Mouse (Mus musculus) hindbrain, embryonic 11.5 days (tissue): ENCODE results near the gene Ncan. TPM values are rescaled to one million over a fixed set of nuclear protein-coding genes. Genes with fewer than 3 reads are reported as not detected.
A peak's percentile ranks its signal among the peaks of the same experiment; 100 is the strongest.

Experiments
- ATAC-seq: fragments of 200-750 bp; cut with Nextera tagmentation; 2 replicates; pipeline ENCODE4 v1.8.0; 2017; ENCODE audit warnings: mild to moderate bottlenecking, moderate TSS enrichment, moderate library complexity; ENCODE audit not compliant: low FRiP score
- DNase-seq: peaks from one replicate; pipeline ENCODE4 v3.0.0-alpha.2; 2015; ENCODE audit warnings: low spot score
- H3K27ac ChIP-seq: fragments of 300-500 bp; sonication (generic); 2 replicates; pipeline ENCODE4 v1.5.1; 2014; ENCODE audit warnings: mild to moderate bottlenecking, low read depth, low read length
- H3K27me3 ChIP-seq: fragments of 300-500 bp; sonication (generic); 2 replicates; pipeline ENCODE4 v1.6.1; 2014; ENCODE audit warnings: mild to moderate bottlenecking, low read length, moderate library complexity, mixed read lengths; ENCODE audit not compliant: control insufficient read depth, insufficient read depth
- H3K36me3 ChIP-seq: fragments of 300-500 bp; sonication (generic); 2 replicates; pipeline ENCODE4 v1.6.1; 2014; ENCODE audit warnings: mild to moderate bottlenecking, low read length, moderate library complexity, mixed read lengths; ENCODE audit not compliant: control insufficient read depth, insufficient read depth
- H3K4me1 ChIP-seq: fragments of 300-500 bp; sonication (generic); replicated peaks from 2 replicates; pipeline ENCODE4 v1.6.1; 2014; ENCODE audit warnings: low read length, mixed read lengths; ENCODE audit not compliant: control insufficient read depth, insufficient read depth
- H3K4me2 ChIP-seq: fragments of 300-500 bp; sonication (generic); replicated peaks from 2 replicates; pipeline ENCODE4 v1.6.1; 2014; ENCODE audit warnings: mild to moderate bottlenecking, low read depth, low read length
- H3K4me3 ChIP-seq: fragments of 300-500 bp; sonication (generic); 2 replicates; pipeline ENCODE4 v1.5.1; 2014; ENCODE audit warnings: low read depth, low read length
- H3K9ac ChIP-seq: fragments of 300-500 bp; sonication (generic); 2 replicates; pipeline ENCODE4 v1.6.1; 2014; ENCODE audit warnings: low read depth, low read length
- H3K9me3 ChIP-seq: fragments of 300-500 bp; sonication (generic); 2 replicates; pipeline ENCODE4 v1.6.1; 2016; ENCODE audit warnings: low read length; ENCODE audit not compliant: control insufficient read depth
- WGBS: fragments of 180-500 bp; shearing (Covaris S2); extraction: QIAGEN DNeasy Blood & Tissue Kit; methylation state at CpG from one replicate; pipeline ENCODE4 v1.1.7; 2014; 5-methylcytosine and 5-hydroxymethylcytosine counted together
- polyA plus RNA-seq: library from polyadenylated mRNA; unstranded; fragments of >200 nt; fragmentation: Nextera tagmentation; extraction: Ambion mirVana; gene quantifications from 2 replicates; pipeline ENCODE4 v1.2.1, GENCODE M21; 2014

Gene Ncan
- 71.3 and 74.5 TPM in 2 replicates for polyA plus RNA-seq

- DNase-seq (peak; percentile 94), ATAC-seq (peak; percentile 67)
- H3K4me1 ChIP-seq, result peaks cover 4% of the 10 kb centered on the region; the same call in 1 of the 2 replicates
- peak within 1 kb of the TSS; percentile 50 for H3K4me3 ChIP-seq
- peaks cover 9% of the 10 kb centered on the region for H3K27me3 ChIP-seq
- H3K4me2 ChIP-seq, result peak within 1 kb of the TSS; percentile 71
- peak within 1 kb of the TSS; percentile 96 for H3K27ac ChIP-seq
- no peaks in the 10 kb centered on the region for H3K9me3 ChIP-seq
- no peaks in the 10 kb centered on the region for H3K36me3 ChIP-seq
- WGBS, result 1% methylated on average over 19 of the region's 19 CpGs
- peak within 1 kb of the TSS; percentile 76 for H3K9ac ChIP-seq
Observed at GRCm38 (mm10) chr8:70120667-70121066, at the start of gene Ncan. Gene Ncan, minus strand, starts transcription at chr8:70120873.

- Histone ChIP-seq H3K4me2 (no peak overlapping the region), H3K36me3 (no peaks in the 10 kb centered on the region), H3K4me1 (no peaks in the 10 kb centered on the region), H3K27ac (no peak overlapping the region), H3K4me3 (no peak overlapping the region), H3K9me3 (no peaks in the 10 kb centered on the region), H3K27me3 (peaks cover 9% of the 10 kb centered on the region; the same call in 1 of the 2 replicates), H3K9ac (no peak overlapping the region)
- ATAC-seq, result no peak
- no peak for DNase-seq
- WGBS, result 77% methylated on average over 3 of the region's 3 CpGs
Observed at GRCm38 (mm10) chr8:70170116-70170515, 49.4 kb upstream of the Ncan start.

- peak; percentile 90 for ATAC-seq
- Histone ChIP-seq H3K27me3 (peaks cover 10% of the 10 kb centered on the region; the same call in 1 of the 2 replicates), H3K4me1 (no peaks in the 10 kb centered on the region), H3K36me3 (no peaks in the 10 kb centered on the region), H3K27ac (no peak overlapping the region), H3K4me3 (no peak overlapping the region), H3K9me3 (no peaks in the 10 kb centered on the region), H3K9ac (0 out of 2 replicates have a peak overlapping the region, but pooled peaks have one; percentile 0), H3K4me2 (peak overlapping the region; percentile 30)
- DNase-seq, result peak; percentile 94
- 2% methylated on average over 21 of the region's 21 CpGs for WGBS
Observed at GRCm38 (mm10) chr8:70166504-70167110, 45.9 kb upstream of the Ncan start.

- DNase-seq, result no peak
- Histone ChIP-seq H3K27ac (no peak overlapping the region), H3K9me3 (no peaks in the 10 kb centered on the region), H3K36me3 (no peaks in the 10 kb centered on the region), H3K9ac (no peak overlapping the region), H3K27me3 (peaks cover 10% of the 10 kb centered on the region; the same call in 1 of the 2 replicates), H3K4me2 (no peak overlapping the region), H3K4me1 (no peaks in the 10 kb centered on the region), H3K4me3 (no peak overlapping the region)
- no peak for ATAC-seq
- WGBS, result 88% methylated on average over 3 of the region's 3 CpGs
Observed at GRCm38 (mm10) chr8:70163316-70163715, 42.6 kb upstream of the Ncan start.

GRCm38 (mm10) chr8:70160015-70160414 is 39.3 kb upstream of the Ncan start:
- H3K27ac ChIP-seq, result no peak overlapping the region
- peaks cover under 1% of the 10 kb centered on the region; the same call in 1 of the 2 replicates for H3K27me3 ChIP-seq
- DNase-seq, result no peak
- no peak overlapping the region for H3K4me2 ChIP-seq
- 63% methylated on average over 13 of the region's 13 CpGs for WGBS
- H3K9ac ChIP-seq, result no peak overlapping the region
- no peaks in the 10 kb centered on the region for H3K4me1 ChIP-seq
- H3K9me3 ChIP-seq, result no peaks in the 10 kb centered on the region
- no peak for ATAC-seq
- no peak overlapping the region for H3K4me3 ChIP-seq
- H3K36me3 ChIP-seq, result no peaks in the 10 kb centered on the region

GRCm38 (mm10) chr8:70159211-70159610 is 38.5 kb upstream of the Ncan start:
- Histone ChIP-seq H3K4me2 (no peak overlapping the region), H3K9ac (no peak overlapping the region), H3K27ac (no peak overlapping the region), H3K9me3 (no peaks in the 10 kb centered on the region), H3K4me1 (no peaks in the 10 kb centered on the region), H3K27me3 (no peaks in the 10 kb centered on the region), H3K36me3 (no peaks in the 10 kb centered on the region), H3K4me3 (no peak overlapping the region)
- ATAC-seq (no peak), DNase-seq (no peak)
- 85% methylated on average over 4 of the region's 4 CpGs for WGBS

- no peaks in the 10 kb centered on the region for H3K9me3 ChIP-seq
- peak overlapping the region; percentile 39 for H3K27ac ChIP-seq
- H3K4me1 ChIP-seq, result no peaks in the 10 kb centered on the region
- DNase-seq (peak; percentile 93), ATAC-seq (peak; percentile 95)
- 15% methylated on average over 33 of the region's 40 CpGs for WGBS
- no peaks in the 10 kb centered on the region for H3K36me3 ChIP-seq
- H3K27me3 ChIP-seq, result no peaks in the 10 kb centered on the region
- H3K4me2 ChIP-seq, result peak overlapping the region; percentile 74
- peak overlapping the region; percentile 47 for H3K4me3 ChIP-seq
- H3K9ac ChIP-seq, result peak overlapping the region; percentile 58
Observed at GRCm38 (mm10) chr8:70158069-70158853, 37.6 kb upstream of the Ncan start.

GRCm38 (mm10) chr8:70157240-70157800 is 36.6 kb upstream of the Ncan start:
- H3K4me3 ChIP-seq, result no peak overlapping the region
- WGBS, result 93% methylated on average over 1 of the region's 1 CpGs
- ATAC-seq, result no peak
- no peaks in the 10 kb centered on the region for H3K9me3 ChIP-seq
- no peaks in the 10 kb centered on the region for H3K36me3 ChIP-seq
- H3K4me2 ChIP-seq, result no peak overlapping the region
- no peaks in the 10 kb centered on the region for H3K27me3 ChIP-seq
- H3K9ac ChIP-seq, result no peak overlapping the region
- H3K4me1 ChIP-seq, result no peaks in the 10 kb centered on the region
- DNase-seq, result no peak
- H3K27ac ChIP-seq, result no peak overlapping the region
